Mouse (Mus musculus) neural tube, embryonic 12.5 days (tissue): ENCODE measurements around the gene Six3. TPM values are rescaled to one million over a fixed set of nuclear protein-coding genes. Genes with fewer than 3 reads are reported as not detected.

Source experiments
- ATAC-seq: fragments of 200-750 bp; cut with Nextera tagmentation; 2 replicates; pipeline ENCODE4 v1.8.0; 2017; ENCODE audit warnings: low read depth, mild to moderate bottlenecking, moderate TSS enrichment, moderate library complexity; ENCODE audit not compliant: low FRiP score
- H3K27ac ChIP-seq: fragments of 300-500 bp; sonication (generic); 2 replicates; pipeline ENCODE4 v1.5.1; 2016
- H3K27me3 ChIP-seq: fragments of 300-500 bp; sonication (generic); replicated peaks from 2 replicates; pipeline ENCODE4 v1.6.1; 2016; ENCODE audit warnings: mild to moderate bottlenecking
- H3K36me3 ChIP-seq: fragments of 300-500 bp; sonication (generic); 2 replicates; pipeline ENCODE4 v1.6.1; 2016; ENCODE audit warnings: mild to moderate bottlenecking
- H3K4me1 ChIP-seq: fragments of 300-500 bp; sonication (generic); 2 replicates; pipeline ENCODE4 v1.6.1; 2016
- H3K4me2 ChIP-seq: fragments of 300-500 bp; sonication (generic); replicated peaks from 2 replicates; pipeline ENCODE4 v1.6.1; 2016; ENCODE audit warnings: mild to moderate bottlenecking
- H3K4me3 ChIP-seq: fragments of 300-500 bp; sonication (generic); 2 replicates; pipeline ENCODE4 v1.5.1; 2016
- H3K9ac ChIP-seq: fragments of 300-500 bp; sonication (generic); 2 replicates; pipeline ENCODE4 v1.6.1; 2016; ENCODE audit warnings: mild to moderate bottlenecking
- H3K9me3 ChIP-seq: fragments of 300-500 bp; sonication (generic); 2 replicates; pipeline ENCODE4 v1.6.1; 2016; ENCODE audit warnings: mild to moderate bottlenecking
- WGBS: fragments of 180-500 bp; shearing (Covaris S2); methylation state at CpG from one replicate; pipeline ENCODE4 v1.1.7; 2016; 5-methylcytosine and 5-hydroxymethylcytosine counted together
- polyA plus RNA-seq: library from polyadenylated mRNA; unstranded; fragments of >200 nt; fragmentation: Nextera tagmentation; extraction: Ambion mirVana; gene quantifications from 2 replicates; pipeline ENCODE4 v1.2.1, GENCODE M21; 2016

The Six3 gene
- polyA plus RNA-seq, 1 experiment from 2014 or later = not detected

- peaks cover 61% of the 10 kb centered on the region for H3K27me3 ChIP-seq
- no peaks in the 10 kb centered on the region for H3K36me3 ChIP-seq
- H3K9me3 ChIP-seq = no peaks in the 10 kb centered on the region
- ATAC-seq = no peak
- H3K27ac ChIP-seq = no peak overlapping the region
- no peak overlapping the region for H3K9ac ChIP-seq
- WGBS = 67% methylated on average over 5 of the region's 6 CpGs
- H3K4me2 ChIP-seq = no peak overlapping the region
- H3K4me1 ChIP-seq = no peaks in the 10 kb centered on the region
- no peak overlapping the region for H3K4me3 ChIP-seq
Observed at GRCm38 (mm10) chr17:85637876-85638275, 24.5 kb downstream of the Six3 start.

GRCm38 (mm10) chr17:85645312-85645711, 31.9 kb downstream of the Six3 start:
- Histone ChIP-seq H3K4me2 (peak overlapping the region; percentile 66), H3K27me3 (peaks cover 76% of the 10 kb centered on the region), H3K4me3 (peak overlapping the region; percentile 26), H3K9ac (peak overlapping the region; percentile 48), H3K4me1 (peaks cover 15% of the 10 kb centered on the region; the same call in 1 of the 2 replicates), H3K36me3 (no peaks in the 10 kb centered on the region), H3K9me3 (no peaks in the 10 kb centered on the region), H3K27ac (no peak overlapping the region)
- 5% methylated on average over 10 of the region's 12 CpGs for WGBS
- ATAC-seq = no peak

GRCm38 (mm10) chr17:85645718-85646665, 32.6 kb downstream of the Six3 start:
- Histone ChIP-seq H3K27me3 (peaks cover 75% of the 10 kb centered on the region), H3K36me3 (no peaks in the 10 kb centered on the region), H3K9ac (peak overlapping the region; percentile 48), H3K4me1 (peaks cover 15% of the 10 kb centered on the region; the same call in 1 of the 2 replicates), H3K4me3 (peak overlapping the region; percentile 26), H3K9me3 (no peaks in the 10 kb centered on the region), H3K4me2 (peak overlapping the region; percentile 66), H3K27ac (no peak overlapping the region)
- WGBS = under 1% methylated on average over 36 of the region's 36 CpGs
- peak; percentile 82 for ATAC-seq

- Histone ChIP-seq H3K9ac (no peak overlapping the region), H3K9me3 (no peaks in the 10 kb centered on the region), H3K36me3 (no peaks in the 10 kb centered on the region), H3K27me3 (peaks cover 41% of the 10 kb centered on the region), H3K4me2 (no peak overlapping the region), H3K4me1 (0 out of 2 replicates have a peak, but pooled peaks cover 5% of the 10 kb centered on the region), H3K4me3 (no peak overlapping the region), H3K27ac (no peak overlapping the region)
- no peak for ATAC-seq
- 79% methylated on average over 1 of the region's 1 CpGs for WGBS
Observed at GRCm38 (mm10) chr17:85660016-85660415, 46.6 kb downstream of the Six3 start.

- ATAC-seq = no peak
- 69% methylated on average over 5 of the region's 5 CpGs for WGBS
- Histone ChIP-seq H3K9me3 (no peaks in the 10 kb centered on the region), H3K27ac (no peak overlapping the region), H3K4me3 (no peak overlapping the region), H3K4me2 (no peak overlapping the region), H3K27me3 (peaks cover 48% of the 10 kb centered on the region), H3K9ac (no peak overlapping the region), H3K36me3 (no peaks in the 10 kb centered on the region), H3K4me1 (0 out of 2 replicates have a peak, but pooled peaks cover 5% of the 10 kb centered on the region)
Observed at GRCm38 (mm10) chr17:85661521-85661920, 48.1 kb downstream of the Six3 start.

- Histone ChIP-seq H3K27me3 (peaks cover 42% of the 10 kb centered on the region), H3K36me3 (no peaks in the 10 kb centered on the region), H3K27ac (no peak overlapping the region), H3K4me3 (no peak overlapping the region), H3K4me2 (peak overlapping the region; percentile 63), H3K9me3 (no peaks in the 10 kb centered on the region), H3K4me1 (0 out of 2 replicates have a peak, but pooled peaks cover 5% of the 10 kb centered on the region), H3K9ac (no peak overlapping the region)
- ATAC-seq = 0 out of 2 replicates have a peak, but pooled peaks have one; percentile 29
- 32% methylated on average over 2 of the region's 2 CpGs for WGBS
Observed at GRCm38 (mm10) chr17:85664202-85664601, 50.8 kb downstream of the Six3 start.

- Histone ChIP-seq H3K4me2 (peak overlapping the region; percentile 63), H3K4me1 (0 out of 2 replicates have a peak, but pooled peaks cover 5% of the 10 kb centered on the region), H3K4me3 (peak overlapping the region; percentile 22; the same call in 1 of the 2 replicates), H3K9ac (no peak overlapping the region), H3K9me3 (no peaks in the 10 kb centered on the region), H3K27ac (no peak overlapping the region), H3K36me3 (no peaks in the 10 kb centered on the region), H3K27me3 (peaks cover 38% of the 10 kb centered on the region)
- peak; percentile 63; the same call in 1 of the 2 replicates for ATAC-seq
- 2% methylated on average over 20 of the region's 20 CpGs for WGBS
Observed at GRCm38 (mm10) chr17:85664618-85665320, 51.4 kb downstream of the Six3 start.

Other genes starting within 250 kb of the Six3 start
- gene Six2, start 74.7 kb downstream of the Six3 start, polyA plus RNA-seq = 0.75 and 0.97 TPM in 2 replicates